Mouse (Mus musculus): ENCODE measurements at regions not wholly inside any gene's neighbourhood (a gene's known extent, or its start where the extent isn't known, plus 50 kb on each side); places are given as distances from the start of the nearest gene placed in this dataset.

DNA sequence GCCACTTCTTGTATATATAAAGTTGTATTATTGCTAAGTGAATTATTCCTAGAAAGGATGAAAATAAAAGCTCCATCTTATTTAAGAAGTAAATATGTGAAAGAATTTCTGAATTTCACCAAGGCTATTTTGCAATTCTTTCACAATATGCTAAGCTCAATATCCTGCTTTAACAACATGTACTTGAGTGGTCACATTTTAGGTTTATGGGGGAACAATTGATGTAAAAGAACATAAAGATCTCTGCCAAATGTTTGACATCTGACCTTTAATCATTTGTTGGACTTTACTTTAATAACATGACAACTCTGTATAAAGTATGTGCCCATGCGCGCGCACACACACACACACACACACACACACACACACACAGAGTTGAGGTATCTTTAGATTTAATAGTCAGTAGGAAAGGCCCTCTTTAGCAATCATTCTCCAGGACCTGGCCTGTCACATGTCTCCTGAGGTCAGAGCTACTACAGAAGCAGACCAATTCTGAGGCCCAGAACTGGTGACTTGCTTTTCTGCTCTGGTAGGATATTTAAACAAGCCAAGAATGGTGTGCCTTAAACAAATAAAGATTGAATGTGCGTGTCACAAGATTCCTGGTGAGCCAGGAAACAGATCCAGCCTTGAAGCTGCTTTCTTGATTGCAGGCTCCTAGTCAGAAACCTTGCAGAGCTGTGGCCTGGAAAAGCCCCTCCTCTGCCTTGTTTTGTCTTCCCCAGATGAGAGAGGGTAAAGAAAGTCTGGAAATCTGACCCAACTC is 477.4 kb upstream of the Marcks start:
- DNase-seq (ENCODE audit: low spot score in 2 of 2): no peak

DNA sequence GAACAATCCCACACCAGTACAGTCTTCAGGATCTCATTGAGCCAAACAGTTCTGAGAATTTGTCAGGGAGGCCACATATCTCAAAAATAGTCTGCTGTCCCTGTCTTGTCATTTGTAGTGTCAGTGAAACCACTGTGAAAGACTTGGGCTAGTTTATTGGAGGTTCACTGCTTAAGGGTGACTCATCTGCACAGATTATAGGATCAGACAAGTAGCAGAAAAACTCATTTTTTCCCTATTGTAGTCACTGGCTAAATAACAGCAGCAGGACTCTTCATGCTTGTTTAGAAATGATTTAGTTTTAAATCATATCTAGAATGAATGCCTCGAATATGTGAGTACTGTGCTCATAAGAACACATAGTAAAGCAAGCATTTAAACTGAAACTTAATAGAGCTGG is 475.2 kb upstream of the Marcks start:
- DNase-seq (ENCODE audit: low spot score in 2 of 2): no peak

DNA sequence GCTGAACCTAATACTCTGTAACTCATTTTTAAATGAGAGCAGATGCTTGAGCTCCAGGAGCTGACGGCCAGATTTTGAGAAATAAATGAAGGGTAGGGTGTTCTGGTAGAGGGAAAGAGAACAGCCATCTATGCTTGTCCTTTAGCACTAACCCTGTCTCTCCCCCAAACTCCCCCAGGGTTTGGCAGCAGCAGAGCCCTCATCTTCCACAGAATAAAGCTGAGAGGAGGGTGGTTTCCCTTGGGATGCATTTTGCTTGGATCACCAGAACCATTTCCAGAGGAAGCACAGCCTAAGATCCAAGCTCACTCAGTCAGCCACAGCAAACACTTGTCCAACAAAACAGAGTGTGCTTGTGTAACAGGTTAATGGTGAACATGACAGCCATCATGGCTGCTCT is 464.8 kb upstream of the Marcks start:
- no peak for DNase-seq (ENCODE audit: low spot score in 2 of 2)

- no peak for DNase-seq (ENCODE audit: low spot score in 2 of 2)
These were observed 464.2 kb upstream of the Marcks start for GRCm38 (mm10) chr10:37602936-37603335.

DNA sequence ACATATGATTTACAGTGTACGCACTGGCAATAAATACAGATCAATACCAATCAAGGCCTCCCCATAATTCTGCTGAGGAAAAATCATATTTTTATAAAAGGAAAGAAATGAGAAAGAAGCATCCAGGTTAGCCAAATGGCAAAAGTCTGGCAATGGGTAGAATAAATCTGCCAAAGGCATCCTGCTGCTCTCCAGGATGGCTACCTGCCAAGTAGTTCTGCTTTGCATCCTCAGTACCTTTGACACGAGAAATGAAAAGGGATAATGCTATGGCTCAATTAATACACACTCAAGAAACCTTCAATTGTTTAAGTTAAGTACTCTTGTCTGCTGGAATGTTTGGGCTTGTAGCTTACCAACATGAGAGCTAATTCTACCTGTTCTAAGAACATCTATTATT is 451.2 kb upstream of the Marcks start:
- DNase-seq (ENCODE audit: low spot score in 2 of 2): no peak

DNA sequence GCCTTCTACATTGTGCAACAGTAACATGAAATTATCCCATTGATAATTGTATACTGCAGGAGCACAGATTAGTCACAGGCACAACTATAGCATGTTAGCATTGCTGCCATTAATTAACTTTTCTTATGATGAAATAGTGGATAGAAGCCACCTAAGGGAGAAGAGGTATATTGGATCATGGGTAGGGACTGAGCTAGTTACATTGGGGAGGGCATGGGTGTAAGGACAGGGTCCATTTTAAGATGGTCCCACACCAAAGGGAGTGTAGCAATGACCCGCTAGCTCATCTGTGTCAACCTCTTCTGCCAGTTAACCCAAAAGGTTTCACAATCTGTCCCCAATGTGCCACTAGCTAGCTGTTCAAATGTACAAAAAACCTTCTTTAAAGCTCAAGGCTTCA is 450.3 kb upstream of the Marcks start:
- no peak for DNase-seq (ENCODE audit: low spot score in 2 of 2)

DNA sequence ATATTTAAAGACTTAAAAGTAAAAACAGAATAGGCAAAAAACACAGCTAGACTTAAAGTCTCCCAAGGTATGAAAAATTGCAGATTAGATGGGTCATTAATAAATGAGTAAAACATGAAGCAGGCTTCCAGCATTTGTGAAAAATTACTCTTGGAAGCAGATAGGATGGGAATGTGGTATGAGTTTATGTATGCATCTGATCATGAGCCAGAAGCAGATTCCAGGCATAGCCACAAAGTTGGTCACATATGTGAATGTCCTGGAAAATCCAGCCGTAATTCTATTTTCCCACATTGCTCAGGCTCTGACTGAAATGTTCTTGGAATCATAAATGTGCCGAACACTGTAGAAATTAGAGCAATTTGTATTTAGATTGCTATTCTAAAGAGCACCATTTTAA is 432.5 kb upstream of the Marcks start:
- no peak for DNase-seq (ENCODE audit: low spot score in 2 of 2)

- no peak for DNase-seq (ENCODE audit: low spot score in 2 of 2)
These were observed 423.0 kb upstream of the Marcks start for GRCm38 (mm10) chr10:37561705-37562104.

DNA sequence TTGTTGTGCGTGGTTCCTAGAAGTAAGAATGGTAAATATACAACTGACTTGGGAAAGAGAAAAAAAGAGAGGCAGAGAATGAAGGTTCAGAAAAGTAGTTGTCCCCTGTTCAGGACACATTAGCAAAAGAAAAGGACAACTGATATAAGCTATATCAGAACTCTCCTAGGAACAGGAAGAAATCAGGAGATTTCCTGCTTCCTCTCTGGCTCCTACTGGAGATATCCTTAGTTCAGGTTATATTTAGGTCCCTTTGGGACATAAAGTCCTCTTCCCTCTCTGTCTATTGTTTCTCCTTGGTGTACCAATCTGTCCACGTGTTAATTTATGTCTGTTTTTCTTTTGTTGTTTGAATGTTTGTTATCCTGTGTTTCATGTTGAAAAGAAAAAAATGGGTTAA is 410.7 kb upstream of the Marcks start:
- DNase-seq (ENCODE audit: low spot score in 2 of 2): no peak

- no peak for DNase-seq (ENCODE audit: low spot score in 2 of 2)
These were observed 402.0 kb upstream of the Marcks start for GRCm38 (mm10) chr10:37540703-37541102.

DNA sequence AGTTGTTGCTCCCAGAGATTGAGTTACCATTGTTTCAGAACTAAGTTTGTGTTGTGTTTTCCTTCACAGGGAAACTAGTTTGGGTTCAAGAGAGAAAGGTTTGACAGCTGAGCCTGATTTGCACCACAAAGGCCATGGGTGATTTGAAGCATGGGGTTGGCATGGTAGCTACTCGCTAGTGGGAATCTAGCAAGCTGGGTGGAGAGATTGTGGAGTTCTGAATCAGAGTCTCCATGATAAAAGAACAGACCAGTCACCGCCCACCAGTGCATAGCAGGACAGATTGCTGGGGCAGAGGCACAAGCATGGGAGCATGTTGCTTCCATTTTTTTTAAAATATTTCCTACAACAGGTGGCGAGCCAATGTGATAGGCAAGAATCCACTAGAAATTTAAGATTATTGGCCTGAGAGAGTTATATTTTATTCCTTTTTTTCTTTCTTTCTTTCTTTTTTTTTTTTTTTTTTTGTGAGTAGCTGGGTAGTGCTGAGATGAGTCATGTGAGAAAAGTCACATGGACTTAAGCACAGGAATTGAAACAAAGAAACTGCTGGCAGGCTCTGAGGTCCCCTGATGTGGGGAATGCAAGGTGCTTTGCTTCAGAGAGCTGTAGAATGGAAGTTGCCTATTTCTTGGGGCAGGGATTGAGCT is 367.4 kb upstream of the Marcks start:
- DNase-seq (ENCODE audit: low spot score in 2 of 2): no peak

GRCm38 (mm10) chr10:37504468-37504867 is 365.7 kb upstream of the Marcks start:
- DNase-seq (ENCODE audit: low spot score in 2 of 2): no peak

GRCm38 (mm10) chr10:37502505-37502904 is 363.8 kb upstream of the Marcks start:
- no peak for DNase-seq (ENCODE audit: low spot score in 2 of 2)

DNA sequence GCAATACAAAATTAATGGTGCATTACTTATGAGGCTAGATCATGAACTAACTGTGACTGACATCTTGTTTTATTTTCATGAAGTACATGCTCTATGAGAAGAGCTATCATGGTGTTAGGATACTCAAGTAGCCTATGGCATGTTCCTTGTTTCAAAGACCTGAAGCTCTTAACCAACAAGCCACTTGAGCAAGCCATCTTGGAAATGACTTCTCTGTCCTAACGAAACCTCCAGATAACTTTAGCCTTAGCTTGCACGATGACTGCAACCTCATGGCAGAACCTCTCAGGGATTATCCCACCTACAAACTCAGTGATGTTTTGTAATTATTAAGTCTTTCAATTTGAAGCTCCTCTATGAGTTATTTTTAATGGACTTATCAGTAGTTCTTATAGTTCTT is 362.3 kb upstream of the Marcks start:
- no peak for DNase-seq (ENCODE audit: low spot score in 2 of 2)

GRCm38 (mm10) chr10:37495467-37495866 is 356.7 kb upstream of the Marcks start:
- no peak for DNase-seq (ENCODE audit: low spot score in 2 of 2)

GRCm38 (mm10) chr10:37494552-37495166 is 355.9 kb upstream of the Marcks start:
- no peak for DNase-seq (ENCODE audit: low spot score in 2 of 2)

GRCm38 (mm10) chr10:37494098-37494497 is 355.4 kb upstream of the Marcks start:
- DNase-seq (ENCODE audit: low spot score in 2 of 2): no peak

DNA sequence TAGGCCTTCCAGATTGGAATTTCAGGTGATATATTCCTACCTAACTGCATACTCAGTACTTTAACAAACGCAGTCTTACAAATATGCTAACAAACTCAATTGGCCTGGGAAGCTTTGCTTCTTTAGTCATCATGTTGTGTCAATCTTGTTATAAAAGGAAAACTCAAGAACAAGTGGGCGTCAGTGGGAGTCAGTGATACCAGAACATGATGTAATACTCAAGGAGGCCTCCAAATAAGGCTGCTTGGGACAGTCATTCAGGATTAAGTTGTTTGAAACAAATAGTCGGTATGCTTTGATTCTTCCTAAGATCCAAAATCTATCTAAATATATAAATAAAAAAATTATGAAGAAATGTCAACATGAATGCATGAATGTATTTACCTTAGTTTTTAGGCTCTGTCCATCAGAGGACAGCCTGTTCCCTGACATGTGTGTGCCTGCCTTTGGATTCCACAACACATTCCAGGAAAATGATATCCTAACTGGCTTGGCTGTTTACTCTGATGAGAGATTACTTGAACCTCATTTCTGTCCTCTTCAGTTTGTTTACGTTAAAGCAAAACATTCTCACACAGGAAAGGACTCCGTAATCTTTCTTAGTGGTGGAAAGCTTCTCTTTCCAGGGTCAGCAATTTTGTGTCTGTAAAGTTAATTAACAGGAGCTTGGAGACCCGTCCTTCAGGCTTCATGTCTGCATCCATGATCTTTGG is 345.7 kb upstream of the Marcks start:
- DNase-seq (ENCODE audit: low spot score in 2 of 2): no peak

DNA sequence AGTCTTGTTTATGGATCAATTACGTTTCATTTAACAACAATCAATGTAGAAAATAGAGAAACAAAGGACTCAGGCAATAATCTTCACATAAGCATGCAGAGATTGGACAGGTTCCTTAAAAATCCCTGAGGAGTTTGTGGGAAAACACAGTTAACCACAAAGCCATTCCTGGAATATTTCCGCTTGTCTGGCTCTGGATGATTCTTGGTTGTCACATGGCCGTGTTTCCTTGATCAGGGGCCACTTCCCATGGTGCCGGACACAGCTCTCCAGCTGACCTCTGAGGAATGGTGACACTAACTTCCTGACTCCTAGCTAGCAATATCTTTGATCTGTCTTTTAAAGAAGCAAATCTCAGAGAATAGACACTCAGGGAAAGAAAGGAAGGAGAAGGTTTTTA is 344.8 kb upstream of the Marcks start:
- no peak for DNase-seq (ENCODE audit: low spot score in 2 of 2)

- no peak for DNase-seq (ENCODE audit: low spot score in 2 of 2)
These were observed 343.2 kb upstream of the Marcks start for GRCm38 (mm10) chr10:37481879-37482278.

DNA sequence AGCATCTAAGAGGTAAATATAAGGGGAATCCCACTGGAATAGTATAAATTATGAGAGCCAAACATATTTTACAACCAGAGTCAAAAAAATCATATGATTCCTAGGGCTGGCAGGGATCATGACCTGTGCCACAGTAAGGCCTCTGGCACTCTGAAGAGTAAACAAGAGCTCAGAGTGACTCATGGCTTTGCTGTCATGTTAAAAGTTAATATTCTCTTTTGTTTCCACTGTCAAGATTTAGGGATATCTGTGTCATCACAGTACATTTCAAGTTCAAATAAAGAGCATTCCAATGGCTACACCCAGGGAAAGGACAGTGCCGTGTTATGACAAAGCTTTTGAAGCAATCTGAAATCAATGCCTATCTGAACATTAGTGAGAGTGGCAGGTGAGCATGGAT is 341.6 kb upstream of the Marcks start:
- DNase-seq (ENCODE audit: low spot score in 2 of 2): no peak

DNA sequence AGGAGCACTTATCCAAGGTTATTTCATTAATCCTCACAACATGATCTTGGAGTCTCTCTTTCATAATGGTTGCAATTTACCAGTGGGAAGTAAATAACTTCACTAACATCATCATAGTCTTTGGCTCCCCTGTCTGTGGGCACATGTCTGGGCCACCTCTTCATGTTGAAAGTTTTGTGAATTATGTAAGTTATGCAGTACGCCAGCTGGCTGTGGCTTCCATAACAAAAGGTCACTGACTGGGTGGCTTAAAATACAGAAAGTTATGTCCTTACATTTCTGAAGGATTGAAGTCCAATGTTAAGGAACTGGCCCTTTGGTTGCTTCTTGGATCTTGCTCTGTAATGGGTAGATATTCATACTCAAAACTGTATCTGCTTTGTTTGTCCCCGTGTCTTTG is 339.4 kb upstream of the Marcks start:
- DNase-seq (ENCODE audit: low spot score in 2 of 2): no peak

Measured in layer of hippocampus, adult 8-10 months (tissue).